Mouse (Mus musculus) yolk sac, embryonic 10.5 days (tissue): ENCODE results near the gene Dalrd3.
"Not testable (repeated sequence)": the region's sequence is repeated elsewhere in the genome, so short reads cannot be mapped to it uniquely, and the experiment has no call there.

Experiments
- DNase-seq: peaks from one replicate; pipeline ENCODE4 v3.0.0-alpha.2; 2017; ENCODE audit warnings: low spot score

Dalrd3 gene

GRCm38 (mm10) chr9:108573774-108574690 lies 4.3 kb downstream of the Dalrd3 start:
- DNase-seq, result peak; percentile 63

GRCm38 (mm10) chr9:108574921-108575320 lies 5.2 kb downstream of the Dalrd3 start:
- no peak for DNase-seq

DNA sequence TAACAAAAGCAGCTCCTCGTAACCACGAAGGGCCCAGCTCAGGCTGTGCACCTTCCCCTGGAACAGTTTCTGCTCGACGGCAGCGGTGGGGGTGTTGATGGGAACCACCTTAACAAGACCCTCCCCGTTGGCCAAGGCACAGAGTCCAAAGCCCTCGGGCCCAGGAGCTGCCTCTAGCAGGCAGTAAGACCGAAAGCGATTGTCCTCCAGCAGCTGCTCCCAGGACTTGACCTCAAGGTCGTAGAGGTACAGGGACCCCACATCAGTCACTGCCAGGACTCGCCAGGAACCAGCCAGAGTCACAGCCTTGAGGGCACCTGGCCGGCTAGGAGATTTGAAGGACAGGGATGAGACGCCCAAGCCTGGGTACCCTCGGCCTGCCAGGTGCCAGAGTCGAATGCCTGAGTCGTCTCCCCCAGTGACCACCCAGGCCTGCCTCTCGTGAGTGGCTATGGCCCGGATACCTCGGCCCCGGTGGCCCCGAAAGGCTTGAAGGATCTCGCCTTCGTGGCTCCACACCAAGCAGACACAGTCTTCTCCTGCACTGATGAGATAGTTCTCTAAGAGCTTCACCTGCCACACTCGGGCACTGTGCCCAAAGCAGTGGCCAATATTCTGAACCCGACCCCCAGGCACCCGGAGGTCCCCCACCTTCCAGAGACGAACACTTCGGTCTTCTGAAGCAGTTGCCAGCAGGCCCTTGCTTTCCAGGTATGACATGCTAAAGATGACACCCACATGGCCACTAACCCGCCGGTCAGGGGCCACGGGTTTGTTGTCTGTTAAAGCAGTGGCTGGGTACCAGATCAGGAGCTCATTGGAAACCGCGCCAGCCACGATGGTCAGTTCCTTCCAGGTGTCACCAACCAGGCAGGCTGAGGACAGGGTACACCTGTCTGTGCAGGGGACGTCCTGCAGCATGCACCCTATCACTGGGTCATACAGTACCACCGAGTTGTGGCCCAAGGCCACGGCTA lies 5.9 kb downstream of the Dalrd3 start:
- no peak for DNase-seq

DNA sequence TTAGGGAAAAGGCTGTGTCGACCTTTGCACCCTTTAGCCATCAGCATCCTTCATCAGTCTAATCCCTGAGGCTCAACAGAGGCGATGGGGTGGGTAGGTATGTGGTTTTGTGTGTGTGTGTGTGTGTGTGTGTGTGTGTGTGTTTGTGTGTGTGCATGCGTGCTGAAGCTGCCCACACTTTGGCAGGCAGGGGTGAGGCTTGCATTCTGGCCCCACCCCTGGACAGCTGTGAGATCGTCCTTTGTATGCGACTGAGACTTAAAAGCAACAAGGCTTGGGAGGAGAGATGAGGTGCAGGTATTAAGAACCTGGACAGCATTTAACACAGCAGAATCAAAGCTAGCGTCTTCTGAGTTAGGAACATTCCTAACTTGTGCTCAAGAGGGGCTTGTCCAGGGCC lies 7.3 kb downstream of the Dalrd3 start:
- no peak for DNase-seq

DNA sequence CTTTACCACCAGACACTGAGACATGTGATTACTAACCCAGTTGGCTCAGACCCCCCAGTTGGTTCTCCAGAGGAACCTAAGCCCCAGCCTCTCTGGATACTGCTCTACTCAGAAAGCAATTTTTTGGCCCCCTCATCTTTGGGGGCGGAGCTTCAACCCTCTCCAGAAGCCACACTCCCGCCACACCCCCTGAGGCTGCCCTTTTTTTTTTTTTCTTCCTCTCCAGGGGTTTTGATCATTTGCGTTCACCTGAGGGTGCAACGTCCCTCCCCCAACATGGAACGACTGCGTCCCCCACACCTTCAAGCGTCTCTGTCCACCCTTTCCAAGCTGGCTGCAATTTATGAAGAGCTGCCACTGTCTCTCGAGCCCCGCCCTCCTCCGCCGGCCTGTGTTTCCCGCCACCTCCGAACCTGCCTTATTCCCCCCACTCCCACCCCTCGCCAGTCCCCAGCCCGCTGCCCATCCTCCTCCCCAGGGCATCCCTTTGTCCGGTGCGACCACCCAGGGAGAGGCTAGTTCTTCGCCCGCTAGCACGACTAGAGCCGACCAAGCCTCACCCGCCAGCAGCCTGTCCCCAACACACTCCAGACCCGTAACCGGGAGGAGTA lies 8.4 kb downstream of the Dalrd3 start:
- DNase-seq, result no peak

DNA sequence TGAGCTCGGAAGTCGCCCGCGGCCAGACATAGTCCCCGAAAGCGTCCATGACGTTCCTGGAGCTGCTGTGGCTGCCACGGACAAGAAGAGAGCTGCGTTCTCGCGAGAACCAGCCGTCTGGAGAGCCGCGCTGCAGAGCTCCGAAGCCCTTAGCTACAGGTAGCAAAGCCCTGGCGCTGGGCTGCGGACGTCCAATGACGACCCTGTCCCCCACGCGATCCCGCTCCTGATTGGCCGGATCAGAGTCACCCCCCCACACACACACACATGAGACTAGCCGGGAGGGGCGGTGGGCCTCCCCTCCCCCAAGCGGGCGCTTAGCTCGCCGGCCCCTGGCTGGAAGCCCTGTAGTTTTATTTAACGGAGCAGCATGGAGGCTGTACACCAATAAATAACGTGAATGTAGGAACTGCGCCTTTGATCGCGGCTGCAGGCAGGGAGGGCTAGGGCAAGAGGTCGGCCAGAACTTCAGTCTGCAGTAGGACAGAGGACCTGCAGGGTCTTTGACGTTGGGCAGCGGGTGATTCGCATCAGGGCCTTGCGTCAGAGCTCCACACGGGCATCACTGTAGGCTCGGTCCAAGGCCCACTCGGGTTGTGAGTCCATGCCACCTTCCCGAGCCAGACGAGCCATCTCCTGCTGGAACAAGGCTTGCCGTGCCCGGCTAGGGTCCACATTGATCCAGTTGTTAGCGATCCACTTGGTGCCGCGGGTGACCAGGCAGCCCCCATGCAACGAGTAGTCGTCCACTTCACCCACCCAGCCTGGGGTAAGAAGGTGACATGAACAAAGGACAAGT lies 9.1 kb downstream of the Dalrd3 start, which contains the start of gene Wdr6:
Gene Wdr6, minus strand, starts transcription at position 195 of the 799 bp plus-strand sequence.
- peak; percentile 97 for DNase-seq

DNA sequence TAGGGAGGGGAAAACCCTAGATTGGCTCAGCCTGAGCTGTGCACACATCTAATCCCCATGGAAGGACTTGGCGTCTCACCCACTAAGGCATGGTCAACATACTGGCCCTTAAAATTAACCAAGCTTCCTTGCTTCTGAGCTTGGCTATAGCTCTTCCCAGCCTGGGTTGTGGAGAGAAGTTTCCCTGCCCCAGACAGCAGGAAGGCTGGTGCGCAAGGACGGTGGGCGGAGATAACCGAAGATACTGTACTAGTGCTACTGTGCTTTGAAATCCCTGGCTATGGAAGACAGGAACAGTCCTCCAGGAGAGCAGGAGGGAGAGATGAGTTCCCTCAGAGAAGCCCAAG lies 9.6 kb downstream of the Dalrd3 start:
- DNase-seq, result no peak

GRCm38 (mm10) chr9:108587571-108588180 lies 18.0 kb downstream of the Dalrd3 start:
- peak; percentile 80 for DNase-seq

GRCm38 (mm10) chr9:108589229-108589628 lies 19.5 kb downstream of the Dalrd3 start:
- DNase-seq, result no peak

DNA sequence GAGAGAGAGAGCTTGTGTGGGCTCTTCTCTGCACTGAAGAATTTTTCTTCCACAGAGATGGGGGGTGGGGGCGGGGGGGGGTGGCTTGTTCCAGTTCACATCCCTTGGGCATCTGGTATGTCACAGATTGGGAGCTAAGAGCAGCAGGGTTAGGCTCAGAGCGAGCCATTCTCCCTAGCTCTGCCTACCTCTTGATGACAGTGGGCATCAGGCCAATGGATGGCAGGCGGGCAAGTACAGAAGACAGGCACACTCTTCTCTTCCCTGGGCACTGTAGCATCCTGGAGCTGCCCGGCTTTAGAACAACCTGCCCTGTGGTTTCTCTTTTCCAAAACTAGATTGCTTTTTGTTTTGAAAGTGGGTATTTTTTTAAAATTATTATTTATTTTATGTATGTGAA lies 21.8 kb downstream of the Dalrd3 start:
- no peak for DNase-seq

GRCm38 (mm10) chr9:108594354-108594753 lies 24.7 kb downstream of the Dalrd3 start:
- DNase-seq, result no peak

GRCm38 (mm10) chr9:108596998-108597764 lies 27.5 kb downstream of the Dalrd3 start, which contains the start of gene P4htm:
Gene P4htm (minus strand): TSS chr9:108597667.
- DNase-seq, result peak; percentile 54

DNA sequence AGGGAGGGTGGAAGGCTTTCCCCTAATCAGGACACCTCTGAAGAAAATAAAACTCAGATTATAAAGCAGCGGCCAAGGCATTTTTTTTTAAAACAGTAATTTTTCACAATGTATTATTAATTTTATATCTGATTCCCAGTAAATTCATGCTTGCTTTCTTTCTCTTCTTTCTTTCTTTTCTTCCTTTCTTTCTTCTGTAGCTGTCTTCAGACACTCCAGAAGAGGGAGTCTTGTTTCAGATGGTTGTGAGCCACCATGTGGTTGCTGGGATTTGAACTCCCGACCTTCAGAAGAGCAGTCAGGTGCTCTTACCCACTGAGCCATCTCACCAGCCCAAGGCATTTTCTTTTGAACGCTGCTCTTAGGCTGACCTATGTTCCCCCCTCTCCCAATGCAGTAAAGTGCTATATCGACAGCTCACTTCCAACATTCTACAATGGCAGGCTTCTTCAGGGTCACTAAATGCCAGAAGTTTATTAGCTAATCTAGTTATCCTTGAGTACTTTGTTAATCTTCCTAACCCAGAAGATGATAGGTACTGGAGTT lies 29.4 kb downstream of the Dalrd3 start:
- no peak for DNase-seq

- DNase-seq, result peak; percentile 68
These were observed 30.3 kb downstream of the Dalrd3 start for GRCm38 (mm10) chr9:108600011-108600410.

GRCm38 (mm10) chr9:108601986-108602385 lies 32.3 kb downstream of the Dalrd3 start:
- DNase-seq, result no peak

GRCm38 (mm10) chr9:108607929-108608328 lies 38.2 kb downstream of the Dalrd3 start:
- DNase-seq, result not testable (repeated sequence)

- no peak for DNase-seq
These were observed 39.2 kb downstream of the Dalrd3 start for GRCm38 (mm10) chr9:108608889-108609288.

GRCm38 (mm10) chr9:108611488-108611887 lies 41.8 kb downstream of the Dalrd3 start:
- no peak for DNase-seq

- DNase-seq, result no peak
These were observed 47.6 kb downstream of the Dalrd3 start for GRCm38 (mm10) chr9:108617301-108617700.
